Mouse (Mus musculus) heart, embryonic 16.5 days (tissue): ENCODE data around the gene Spats2. TPM values are rescaled to one million over a fixed set of nuclear protein-coding genes. Genes with fewer than 3 reads are reported as not detected.
"Not testable (repeated sequence)": the region's sequence is repeated elsewhere in the genome, so short reads cannot be mapped to it uniquely, and the experiment has no call there.

Experiments used
- ATAC-seq: fragments of 200-750 bp; cut with Nextera tagmentation; replicated peaks from 2 replicates; pipeline ENCODE4 v1.8.0; 2017; ENCODE audit warnings: moderate number of reproducible peaks; ENCODE audit not compliant: insufficient read depth, low FRiP score; ENCODE audit errors: extremely low read depth
- H3K27ac ChIP-seq: fragments of 300-500 bp; sonication (generic); 2 replicates; pipeline ENCODE4 v1.5.1; 2014; ENCODE audit warnings: mild to moderate bottlenecking, low read length, control low read depth, moderate library complexity
- H3K27me3 ChIP-seq: fragments of 300-500 bp; sonication (generic); 2 replicates; pipeline ENCODE4 v1.6.1; 2014; ENCODE audit warnings: low read length, mixed read lengths; ENCODE audit not compliant: control insufficient read depth, insufficient read depth
- H3K36me3 ChIP-seq: fragments of 300-500 bp; sonication (generic); 2 replicates; pipeline ENCODE4 v1.6.1; 2014; ENCODE audit not compliant: control insufficient read depth, insufficient read depth
- H3K4me1 ChIP-seq: fragments of 300-500 bp; sonication (generic); 2 replicates; pipeline ENCODE4 v1.6.1; 2014; ENCODE audit warnings: low read length, mixed read lengths; ENCODE audit not compliant: control insufficient read depth, insufficient read depth
- H3K4me2 ChIP-seq: fragments of 300-500 bp; sonication (generic); 2 replicates; pipeline ENCODE4 v1.6.1; 2014; ENCODE audit warnings: low read depth, mild to moderate bottlenecking, control low read depth, low read length
- H3K4me3 ChIP-seq: fragments of 300-500 bp; sonication (generic); 2 replicates; pipeline ENCODE4 v1.5.1; 2014; ENCODE audit warnings: mild to moderate bottlenecking, control low read depth, low read length
- H3K9ac ChIP-seq: fragments of 300-500 bp; sonication (generic); 2 replicates; pipeline ENCODE4 v1.6.1; 2014; ENCODE audit warnings: low read length, control low read depth
- H3K9me3 ChIP-seq: fragments of 300-500 bp; sonication (generic); replicated peaks from 2 replicates; pipeline ENCODE4 v1.6.1; 2016; ENCODE audit warnings: low read length; ENCODE audit not compliant: control insufficient read depth
- WGBS: fragments of 180-500 bp; shearing (Covaris S2); extraction: QIAGEN DNeasy Blood & Tissue Kit; methylation state at CpG from one replicate; pipeline ENCODE4 v1.1.7; 2014; 5-methylcytosine and 5-hydroxymethylcytosine counted together
- polyA plus RNA-seq: library from polyadenylated mRNA; unstranded; fragments of >200 nt; fragmentation: Nextera tagmentation; extraction: Ambion mirVana; gene quantifications from 2 replicates; pipeline ENCODE4 v1.2.1, GENCODE M21; 2015

The Spats2 gene
- polyA plus RNA-seq, 1 experiment from 2014 or later: 25.5 TPM

DNA sequence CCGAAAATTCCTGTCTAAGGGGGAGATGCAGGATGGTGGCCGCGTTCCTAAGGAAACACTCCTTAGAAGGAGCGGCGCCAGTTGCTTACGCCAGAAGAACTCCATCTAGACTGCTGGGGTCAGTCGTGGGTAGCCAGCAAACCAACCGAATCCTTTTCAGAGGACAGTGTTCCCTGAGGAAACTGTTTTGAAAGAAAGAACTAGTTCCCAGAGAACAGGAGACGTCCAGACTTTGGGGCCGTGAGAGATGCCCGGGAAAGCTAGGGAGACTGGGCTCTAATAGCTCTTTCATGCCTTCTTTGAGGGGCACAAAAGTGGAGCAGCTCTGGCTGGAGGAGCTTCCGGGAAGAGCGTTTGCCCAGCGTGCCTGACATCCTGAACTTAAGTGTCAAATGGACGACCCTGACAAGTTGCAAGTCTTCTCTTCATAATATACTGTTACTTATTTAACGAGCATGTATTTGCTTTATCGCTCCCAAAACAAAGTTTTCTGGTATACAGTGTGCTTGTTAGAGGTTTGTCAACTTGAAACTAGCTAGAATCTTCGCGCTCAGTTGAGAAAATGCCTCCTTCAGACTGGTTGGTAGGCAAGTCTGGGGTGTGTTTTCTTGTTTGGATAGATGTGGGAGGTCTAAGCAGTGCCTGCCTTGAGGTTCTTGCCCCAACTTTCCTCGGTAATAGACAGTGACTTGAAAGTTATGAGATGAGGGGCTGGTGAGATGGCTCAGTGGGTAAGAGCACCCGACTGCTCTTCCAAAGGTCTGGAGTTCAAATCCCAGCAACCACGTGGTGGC lies 126.9 kb downstream of the Spats2 start:
- Histone ChIP-seq H3K27ac (peak overlapping the region; percentile 100), H3K9ac (peak overlapping the region; percentile 80), H3K9me3 (no peaks in the 10 kb centered on the region), H3K4me2 (peak overlapping the region; percentile 93), H3K36me3 (peaks cover 2% of the 10 kb centered on the region; the same call in 1 of the 2 replicates), H3K4me3 (peak overlapping the region; percentile 69), H3K4me1 (peaks cover 44% of the 10 kb centered on the region), H3K27me3 (no peaks in the 10 kb centered on the region)
- 4% methylated on average over 22 of the region's 22 CpGs for WGBS
- ATAC-seq: peak; percentile 39

DNA sequence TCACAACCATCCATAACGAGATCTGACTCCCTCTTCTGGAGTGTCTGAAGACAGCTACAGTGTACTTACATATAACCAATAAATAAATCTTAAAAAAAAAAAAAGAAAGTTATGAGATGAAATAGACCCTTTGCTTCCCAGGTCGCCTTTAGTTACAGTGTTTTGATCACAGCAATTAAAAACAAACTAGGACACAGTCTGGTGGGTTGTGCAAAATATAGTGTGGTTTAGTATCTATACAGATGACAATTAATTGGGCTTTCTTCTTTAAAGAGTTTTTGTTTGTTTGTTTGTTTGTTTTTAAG lies 127.4 kb downstream of the Spats2 start:
- Histone ChIP-seq H3K27ac (peak overlapping the region; percentile 100), H3K4me2 (peak overlapping the region; percentile 93), H3K4me3 (peak overlapping the region; percentile 69), H3K4me1 (peaks cover 38% of the 10 kb centered on the region)
- ATAC-seq, H3K27me3 ChIP-seq, H3K9me3 ChIP-seq, H3K9ac ChIP-seq, H3K36me3 ChIP-seq: not testable (repeated sequence)
- 48% methylated on average over 2 of the region's 2 CpGs for WGBS

DNA sequence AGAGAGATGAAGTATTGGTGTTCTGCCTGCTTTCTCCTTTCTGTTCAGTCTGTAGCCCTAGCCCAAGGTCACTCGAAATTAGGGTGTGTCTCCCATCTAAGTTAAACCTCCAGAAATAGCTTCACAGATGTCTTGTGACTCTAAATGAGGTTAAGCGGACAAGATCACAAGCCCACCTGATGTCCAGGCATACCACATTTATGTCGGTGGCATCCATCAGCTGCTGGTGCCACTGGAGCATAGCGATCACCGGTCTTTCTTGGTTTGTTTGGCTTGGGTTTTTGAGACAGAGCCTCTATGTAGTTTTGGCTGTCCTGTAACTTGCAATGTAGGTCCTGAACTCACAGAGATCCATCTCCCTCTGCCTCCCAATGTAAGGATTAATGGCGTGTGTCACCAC lies 128.1 kb downstream of the Spats2 start:
- H3K27me3 ChIP-seq: no peaks in the 10 kb centered on the region
- WGBS: 88% methylated on average over 6 of the region's 6 CpGs
- ATAC-seq: no peak
- H3K4me3 ChIP-seq: no peak overlapping the region
- H3K4me2 ChIP-seq: no peak overlapping the region
- no peaks in the 10 kb centered on the region for H3K9me3 ChIP-seq
- H3K27ac ChIP-seq: peak overlapping the region; percentile 67
- H3K36me3 ChIP-seq: peaks cover 2% of the 10 kb centered on the region; the same call in 1 of the 2 replicates
- H3K4me1 ChIP-seq: peaks cover 33% of the 10 kb centered on the region
- H3K9ac ChIP-seq: no peak overlapping the region

DNA sequence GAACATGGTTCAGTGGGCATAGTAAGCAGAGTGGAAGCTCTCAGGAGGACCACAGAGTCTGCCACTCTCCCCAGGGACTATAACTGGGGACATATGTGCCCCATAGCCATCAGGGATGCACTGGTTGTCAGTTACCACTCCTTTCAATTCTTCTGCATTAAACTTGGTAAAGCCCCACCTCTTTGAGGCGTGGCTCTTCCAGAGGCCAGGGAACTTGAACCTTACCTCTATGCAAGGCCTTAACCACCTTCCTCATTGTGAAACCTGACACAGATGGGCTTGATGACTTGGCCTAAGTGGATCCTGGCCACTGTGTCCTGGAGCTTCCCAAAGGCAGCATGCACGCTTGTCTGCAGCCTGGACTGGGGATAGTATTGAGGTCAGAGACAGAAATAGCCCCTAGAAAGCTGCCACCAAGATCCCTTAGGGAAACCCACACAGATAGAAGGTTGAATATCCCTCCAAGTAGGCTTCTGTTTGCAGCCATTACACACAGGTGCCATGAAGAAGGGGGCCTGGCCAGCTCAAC lies 128.8 kb downstream of the Spats2 start:
- Histone ChIP-seq H3K36me3 (peaks cover under 1% of the 10 kb centered on the region; the same call in 1 of the 2 replicates), H3K4me2 (no peak overlapping the region), H3K4me3 (no peak overlapping the region), H3K9me3 (no peaks in the 10 kb centered on the region), H3K4me1 (peaks cover 34% of the 10 kb centered on the region), H3K9ac (no peak overlapping the region; the same call in 1 of the 2 replicates), H3K27me3 (no peaks in the 10 kb centered on the region), H3K27ac (peak overlapping the region; percentile 74)
- ATAC-seq: no peak
- 66% methylated on average over 2 of the region's 2 CpGs for WGBS

DNA sequence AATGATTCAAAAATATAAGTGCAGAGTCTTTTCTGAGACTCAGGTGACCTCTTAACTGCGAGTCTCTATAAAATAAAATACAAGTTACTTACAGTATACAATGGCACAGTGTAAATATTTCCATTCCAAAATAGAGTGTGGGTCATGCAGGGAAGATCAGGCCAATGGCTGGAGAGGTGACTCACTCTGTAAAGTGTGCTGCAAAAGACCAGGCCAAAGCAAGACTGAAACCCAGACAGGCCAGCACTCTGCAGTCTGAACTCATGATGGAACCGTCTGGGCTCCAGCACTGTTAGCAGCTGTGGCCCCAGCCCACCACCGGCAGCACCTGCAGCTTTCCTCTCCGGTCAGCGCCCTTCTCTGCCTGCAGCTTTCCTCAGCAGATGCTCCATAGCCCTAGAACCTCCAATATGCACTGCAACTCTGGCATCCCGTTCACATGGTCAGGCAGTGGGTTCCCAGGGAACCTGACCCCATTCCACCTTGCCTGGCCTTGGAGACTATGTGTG lies 129.6 kb downstream of the Spats2 start:
- WGBS: 88% methylated on average over 6 of the region's 6 CpGs
- Histone ChIP-seq H3K4me3 (no peak overlapping the region), H3K4me2 (no peak overlapping the region), H3K9ac (no peak overlapping the region), H3K36me3 (no peaks in the 10 kb centered on the region), H3K9me3 (no peaks in the 10 kb centered on the region), H3K27me3 (no peaks in the 10 kb centered on the region), H3K27ac (no peak overlapping the region; the same call in 1 of the 2 replicates), H3K4me1 (peaks cover 31% of the 10 kb centered on the region)
- no peak for ATAC-seq

DNA sequence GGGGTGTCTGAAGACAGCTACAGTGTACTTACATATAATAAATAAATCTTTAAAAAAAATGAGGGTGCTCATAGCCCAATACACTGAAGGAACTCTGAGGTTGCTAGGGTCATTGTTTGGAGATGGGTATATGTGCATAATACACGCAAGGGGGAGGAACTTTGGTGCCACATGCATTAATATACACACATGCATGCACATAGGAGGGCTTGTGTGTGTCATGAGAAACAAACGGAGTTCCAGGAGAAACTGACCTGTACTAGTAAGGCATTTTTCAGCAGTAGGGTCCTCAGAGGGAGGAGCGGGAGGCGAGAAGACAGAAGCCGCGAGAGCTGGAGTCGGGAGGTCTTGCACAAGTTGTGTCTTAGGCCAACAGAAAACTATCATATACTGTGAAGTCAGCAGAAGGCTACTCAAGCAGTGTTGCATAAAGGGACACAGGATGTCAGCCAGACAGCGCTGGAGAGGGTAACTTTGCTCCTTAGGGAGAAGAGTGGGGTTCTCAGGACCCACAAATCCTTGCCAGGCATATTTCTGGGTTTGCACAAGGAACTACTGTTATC lies 133.5 kb downstream of the Spats2 start:
- 60% methylated on average over 8 of the region's 8 CpGs for WGBS
- Histone ChIP-seq H3K4me3 (no peak overlapping the region), H3K4me1 (peaks cover 24% of the 10 kb centered on the region), H3K36me3 (no peaks in the 10 kb centered on the region), H3K9ac (no peak overlapping the region), H3K27ac (peak overlapping the region; percentile 59), H3K27me3 (no peaks in the 10 kb centered on the region), H3K9me3 (no peaks in the 10 kb centered on the region), H3K4me2 (peak overlapping the region; percentile 49)
- ATAC-seq: 0 out of 2 replicates have a peak, but pooled peaks have one; percentile 14

DNA sequence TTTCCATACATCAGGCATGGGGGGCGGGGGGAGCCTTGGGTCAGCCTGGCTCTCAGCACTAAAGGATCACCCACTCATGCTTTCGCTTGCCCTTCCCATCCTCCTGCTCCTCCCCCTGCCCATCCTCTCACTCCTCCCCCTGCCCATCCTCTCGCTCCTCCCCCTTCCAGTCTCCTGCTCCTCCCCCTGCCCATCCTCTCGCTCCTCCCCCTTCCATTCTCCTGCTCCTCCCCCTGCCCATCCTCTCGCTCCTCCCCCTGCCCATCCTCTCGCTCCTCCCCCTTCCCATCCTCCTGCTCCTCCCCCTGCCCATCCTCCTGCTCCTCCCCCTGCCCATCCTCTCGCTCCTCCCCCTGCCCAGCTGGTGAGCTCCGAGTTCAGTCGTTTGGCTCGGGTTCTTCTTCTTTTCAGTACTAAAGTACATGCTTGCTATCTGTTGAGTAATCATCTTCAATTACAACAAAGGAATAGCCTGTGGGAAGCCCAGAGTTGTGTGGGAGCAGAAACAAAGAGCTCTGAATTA lies 134.1 kb downstream of the Spats2 start:
- H3K27ac ChIP-seq: peak overlapping the region; percentile 59
- no peak overlapping the region for H3K9ac ChIP-seq
- H3K4me2 ChIP-seq: peak overlapping the region; percentile 62
- H3K36me3 ChIP-seq: no peaks in the 10 kb centered on the region
- 6% methylated on average over 7 of the region's 10 CpGs for WGBS
- H3K27me3 ChIP-seq: no peaks in the 10 kb centered on the region
- ATAC-seq: peak; percentile 61; the same call in 1 of the 2 replicates
- H3K4me3 ChIP-seq: peak overlapping the region; percentile 31; the same call in 1 of the 2 replicates
- H3K9me3 ChIP-seq: no peaks in the 10 kb centered on the region
- H3K4me1 ChIP-seq: peaks cover 23% of the 10 kb centered on the region

DNA sequence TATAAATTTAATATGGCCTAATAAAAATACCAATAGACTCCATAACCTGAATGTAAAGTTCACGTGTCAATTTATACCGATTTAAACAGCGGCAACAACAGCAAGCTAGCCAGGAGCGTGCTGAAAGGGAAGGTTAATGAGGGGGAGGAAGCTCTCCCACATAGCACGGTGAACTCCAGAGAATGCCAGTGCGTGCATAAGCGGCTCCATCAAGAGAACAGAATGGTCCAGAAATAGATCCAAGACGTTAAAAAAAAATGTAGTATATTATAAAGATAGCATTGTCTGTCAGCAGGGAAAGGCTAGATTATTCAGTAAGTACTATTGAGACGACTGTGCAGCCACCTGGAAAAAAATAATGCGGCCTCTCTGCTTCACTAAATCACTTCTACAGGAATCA lies 137.0 kb downstream of the Spats2 start:
- Histone ChIP-seq H3K36me3 (no peaks in the 10 kb centered on the region), H3K9ac (no peak overlapping the region), H3K4me1 (peaks cover 19% of the 10 kb centered on the region; the same call in 1 of the 2 replicates), H3K27me3 (no peaks in the 10 kb centered on the region), H3K9me3 (no peaks in the 10 kb centered on the region), H3K4me3 (no peak overlapping the region), H3K27ac (peak overlapping the region; percentile 42; the same call in 1 of the 2 replicates), H3K4me2 (peak overlapping the region; percentile 17; the same call in 1 of the 2 replicates)
- WGBS: 32% methylated on average over 10 of the region's 10 CpGs
- ATAC-seq: no peak
